37 mouse cellular contexts compared by ENCODE assay signal in genomic region chrX:13611114-13611513, GRCm38 (mm10). TPM values are rescaled to one million over a fixed set of nuclear protein-coding genes. Genes with fewer than 3 reads are reported as not detected.
"Had no signal": no experiment of that assay in that cellular context is flagged by ENCODE, and none has a peak within 500 bp of the region (broad histone marks: within the 10 kb centered on the region; RNA-seq: fewer than 3 reads in every experiment).

No protein-coding gene starts in this region.

- DNase-seq: left cerebral cortex, postnatal 4 days; liver; liver, embryonic 13.5 days; liver, postnatal 0 days; lung, adult 18-20 months; lung, adult 2 months; lung, embryonic 14.5 days; lung, postnatal 10 days; lung, postnatal 14 days; lung, postnatal 4 days; midbrain, embryonic 14.5 days had no signal

- H3K36me3 ChIP-seq: limb, embryonic 12.5 days; liver, embryonic 12.5 days; liver, embryonic 13.5 days; liver, embryonic 15.5 days; midbrain, embryonic 12.5 days; neural tube, embryonic 12.5 days had no signal

- H3K9ac ChIP-seq: limb, embryonic 12.5 days; limb, embryonic 13.5 days; limb, embryonic 15.5 days; liver, embryonic 12.5 days; liver, embryonic 13.5 days; liver, embryonic 14.5 days; liver, embryonic 15.5 days; liver, postnatal 0 days; lung, embryonic 14.5 days; lung, embryonic 15.5 days; midbrain, embryonic 12.5 days; midbrain, embryonic 13.5 days; midbrain, embryonic 15.5 days; neural tube, embryonic 12.5 days had no signal

- H3K27me3 ChIP-seq: limb, embryonic 13.5 days; limb, embryonic 15.5 days; liver, embryonic 12.5 days; liver, embryonic 13.5 days; liver, embryonic 15.5 days; lung, embryonic 15.5 days; midbrain, embryonic 12.5 days; midbrain, embryonic 13.5 days; midbrain, embryonic 15.5 days; neural tube, embryonic 12.5 days had no signal

- H3K9me3 ChIP-seq: limb, embryonic 10.5 days; limb, embryonic 12.5 days; limb, embryonic 13.5 days; limb, embryonic 15.5 days; liver, embryonic 12.5 days; liver, embryonic 13.5 days; liver, embryonic 15.5 days; lung, embryonic 15.5 days; megakaryocyte, embryonic 14.5 days; midbrain, embryonic 10.5 days; midbrain, embryonic 12.5 days; midbrain, embryonic 13.5 days; midbrain, embryonic 15.5 days; neural tube, embryonic 12.5 days had no signal

- H3K4me1 ChIP-seq: limb, embryonic 10.5 days; limb, embryonic 12.5 days; limb, embryonic 13.5 days; limb, embryonic 15.5 days; liver, embryonic 12.5 days; liver, embryonic 13.5 days; liver, embryonic 15.5 days; lung, embryonic 15.5 days; midbrain, embryonic 10.5 days; midbrain, embryonic 12.5 days; midbrain, embryonic 13.5 days; midbrain, embryonic 15.5 days; neural tube, embryonic 12.5 days had no signal

- H3K27ac ChIP-seq: limb, embryonic 10.5 days; limb, embryonic 12.5 days; limb, embryonic 13.5 days; limb, embryonic 15.5 days; liver, embryonic 12.5 days; liver, embryonic 13.5 days; liver, embryonic 14.5 days; liver, embryonic 15.5 days; lung, embryonic 15.5 days; macrophage; midbrain, embryonic 10.5 days; midbrain, embryonic 12.5 days; midbrain, embryonic 13.5 days; midbrain, embryonic 15.5 days; neural tube, embryonic 12.5 days had no signal

- H3K4me3 ChIP-seq: limb, embryonic 10.5 days; limb, embryonic 12.5 days; limb, embryonic 13.5 days; limb, embryonic 15.5 days; liver, embryonic 12.5 days; liver, embryonic 13.5 days; liver, embryonic 15.5 days; lung, embryonic 15.5 days; megakaryocyte, embryonic 14.5 days; midbrain, embryonic 10.5 days; midbrain, embryonic 12.5 days; midbrain, embryonic 13.5 days; midbrain, embryonic 15.5 days; myocyte; neural tube, embryonic 12.5 days had no signal

RNA-seq across cellular contexts. Expression of gene Gpr34, which starts 20.8 kb away (rescaled TPM):
- total RNA-seq: megakaryocyte-erythroid progenitor cell, adult 5-6 weeks had no signal
- polyA plus RNA-seq: liver, adult 2 months; myocyte had no signal

RNA-seq across cellular contexts. Expression of gene Gpr82, which starts 50.0 kb away (rescaled TPM):
- total RNA-seq: left cerebral cortex, adult 8-10 months; left cerebral cortex, postnatal 10 days; left cerebral cortex, postnatal 14 days; left cerebral cortex, postnatal 25 days; left cerebral cortex, postnatal 36 days; left cerebral cortex, postnatal 4 days; liver, adult 2 months; megakaryocyte progenitor cell, adult 5-6 weeks; megakaryocyte, adult 5-6 weeks; midbrain, postnatal 0 days had no signal
- polyA plus RNA-seq: liver, adult 2 months; liver, embryonic 13.5 days; liver, embryonic 14.5 days; liver, postnatal 0 days had no signal
